Mouse (Mus musculus) myocyte (in vitro differentiated cells): ENCODE measurements around the gene Sh3pxd2b.
A peak's percentile ranks its signal among the peaks of the same experiment; 100 is the strongest.

ENCODE experiments used
- CEBPB ChIP-seq: IDR thresholded peaks from 2 replicates; pipeline ENCODE4 v1.6.1; 2011; ENCODE audit warnings: mild to moderate bottlenecking, moderate library complexity; ENCODE audit not compliant: poor library complexity, insufficient read depth, severe bottlenecking
- E2F4 ChIP-seq: IDR thresholded peaks from one replicate; pipeline ENCODE4 v1.6.1; 2011; ENCODE audit warnings: mild to moderate bottlenecking, control low read depth, moderate library complexity; ENCODE audit not compliant: insufficient read depth
- MAX ChIP-seq: IDR thresholded peaks from one replicate; pipeline ENCODE4 v1.6.1; 2011; ENCODE audit warnings: low read depth, mild to moderate bottlenecking, control low read depth
- MYOD1 ChIP-seq, 3 experiments: IDR thresholded peaks; one replicate each; pipeline ENCODE4 v1.6.1; 2011; ENCODE audit warnings: control low read depth in 2 of 3, low read depth in 2 of 3, mild to moderate bottlenecking in 2 of 3, moderate library complexity in 1 of 3; ENCODE audit not compliant: insufficient read length in 2 of 3, control insufficient read depth in 1 of 3
- MYOG ChIP-seq, 3 experiments: IDR thresholded peaks; one replicate each; pipeline ENCODE4 v1.6.1; 2011; ENCODE audit warnings: control low read depth in 2 of 3, low read depth in 2 of 3, mild to moderate bottlenecking in 2 of 3; ENCODE audit not compliant: insufficient read length in 2 of 3, control insufficient read depth in 1 of 3, insufficient read depth in 1 of 3
- POLR2A ChIP-seq: IDR thresholded peaks from one replicate; pipeline ENCODE4 v1.6.1; 2011; ENCODE audit warnings: low read depth, mild to moderate bottlenecking, control low read depth, moderate library complexity; ENCODE audit not compliant: insufficient read length
- POLR2AphosphoS2 ChIP-seq: IDR thresholded peaks from one replicate; pipeline ENCODE4 v1.6.1; 2011; ENCODE audit warnings: low read depth, control low read depth; ENCODE audit not compliant: insufficient read length
- TCF12 ChIP-seq: IDR thresholded peaks from one replicate; pipeline ENCODE4 v1.6.1; 2011; ENCODE audit warnings: mild to moderate bottlenecking, control low read depth; ENCODE audit not compliant: poor library complexity, insufficient read depth, severe bottlenecking

GRCm38 (mm10) chr11:32386043-32386442 is 38.4 kb downstream of the Sh3pxd2b start:
- TF ChIP-seq POLR2A (no peak), MAX (no peak), MYOD1 (IDR thresholded peaks at IDR 0.05; ENCODE audit: control insufficient read depth in 1 of 3, insufficient read length in 2 of 3, low read depth in 2 of 3) (peak; percentile 55 to 69 (median 66)), TCF12 (peak; percentile 26), CEBPB (no peak), E2F4 (no peak), MYOG (IDR thresholded peaks at IDR 0.05; ENCODE audit: control insufficient read depth in 1 of 3, insufficient read depth in 1 of 3, insufficient read length in 2 of 3, low read depth in 2 of 3) (peak in 1 of 3 experiments; percentile 61), POLR2AphosphoS2 (no peak)
